Mouse (Mus musculus) testis, postnatal 14 days (tissue): ENCODE results near the gene Trip10.

Experiments used
- DNase-seq: peaks from one replicate; pipeline ENCODE4 v3.0.0; 2021; ENCODE audit warnings: low spot score

Gene Trip10

DNA sequence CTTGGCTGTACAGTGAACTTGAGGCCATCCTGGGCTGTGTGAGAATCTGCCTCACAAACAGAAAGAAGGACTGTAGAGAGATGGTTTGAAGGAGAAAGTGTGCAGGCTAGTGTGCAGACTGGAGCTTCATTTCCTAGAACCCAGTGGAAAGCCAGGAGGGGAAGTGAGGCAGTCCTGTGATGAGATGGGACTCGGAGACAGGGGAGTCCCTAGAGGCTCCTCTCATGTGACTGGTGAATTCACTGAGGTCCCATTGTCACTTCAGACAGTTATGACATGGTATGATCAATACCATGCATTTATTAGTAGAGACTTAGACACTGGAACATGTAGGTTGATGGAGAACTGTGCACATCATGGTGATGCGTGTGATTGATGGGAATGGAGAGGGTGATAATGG lies 43.0 kb downstream of the Trip10 start:
- no peak for DNase-seq

GRCm38 (mm10) chr17:57292968-57293367 lies 43.7 kb downstream of the Trip10 start:
- DNase-seq: no peak

GRCm38 (mm10) chr17:57295935-57296334 lies 46.7 kb downstream of the Trip10 start:
- DNase-seq: no peak

DNA sequence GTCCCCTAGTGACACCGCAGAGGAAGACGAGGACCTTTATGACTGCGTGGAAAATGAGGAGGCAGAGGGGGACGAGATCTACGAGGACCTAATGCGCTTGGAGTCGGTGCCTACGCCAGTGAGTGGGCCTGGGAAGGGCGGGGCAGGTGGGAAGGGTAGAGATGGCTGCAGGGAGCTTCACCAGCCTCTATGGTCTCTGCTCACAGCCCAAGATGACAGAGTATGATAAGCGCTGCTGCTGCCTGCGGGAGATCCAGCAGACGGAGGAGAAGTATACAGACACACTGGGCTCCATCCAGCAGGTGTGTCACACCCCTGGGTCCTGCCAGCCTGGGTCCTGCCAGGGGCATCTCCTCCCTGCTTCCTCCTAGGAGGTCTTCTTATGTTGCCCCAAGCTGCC lies 47.8 kb downstream of the Trip10 start:
- DNase-seq: no peak

- peak; percentile 36 for DNase-seq
These were observed 56.3 kb downstream of the Trip10 start for GRCm38 (mm10) chr17:57305593-57305992.

DNA sequence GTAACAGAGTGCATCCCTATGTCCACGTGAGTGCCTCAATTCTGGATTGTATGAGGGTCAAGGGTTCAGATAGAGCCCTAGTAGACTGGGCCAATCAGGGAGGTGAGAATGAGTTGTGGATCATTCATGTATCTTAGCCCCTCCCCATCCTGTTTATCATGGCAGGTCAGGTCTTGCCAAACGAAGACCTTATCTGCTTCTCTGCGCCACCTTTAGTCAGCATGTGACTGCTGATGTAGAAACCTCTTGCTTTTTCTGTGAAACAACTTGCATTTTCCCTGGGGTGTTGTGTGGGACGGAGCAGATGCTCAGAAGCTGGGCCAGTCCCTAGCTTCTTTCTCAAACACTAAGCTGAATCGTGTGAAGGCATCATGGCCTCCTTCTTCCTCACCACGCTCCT lies 57.8 kb downstream of the Trip10 start:
- DNase-seq: no peak

GRCm38 (mm10) chr17:57311801-57312200 lies 62.5 kb downstream of the Trip10 start:
- peak; percentile 35 for DNase-seq
